Mouse (Mus musculus) frontal cortex, postnatal 36 days (tissue): ENCODE results near the gene Rnf43.

Experiments
- DNase-seq, 2 experiments: peaks; one replicate each; pipeline ENCODE4 v3.0.0; 2022; ENCODE audit warnings: low spot score in 2 of 2

Rnf43 gene

GRCm38 (mm10) chr11:87710262-87710615 is 47.7 kb downstream of the Rnf43 start:
- DNase-seq, result no peak

- DNase-seq, result no peak
These were observed 49.7 kb downstream of the Rnf43 start for GRCm38 (mm10) chr11:87712188-87712587.

GRCm38 (mm10) chr11:87715999-87716398 is 53.5 kb downstream of the Rnf43 start:
- DNase-seq, result no peak

- no peak for DNase-seq
These were observed 57.0 kb downstream of the Rnf43 start for GRCm38 (mm10) chr11:87719526-87719925.

GRCm38 (mm10) chr11:87720324-87720723 is 57.8 kb downstream of the Rnf43 start:
- DNase-seq, result no peak

GRCm38 (mm10) chr11:87720839-87721238 is 58.3 kb downstream of the Rnf43 start:
- DNase-seq, result no peak

GRCm38 (mm10) chr11:87722168-87722567 is 59.6 kb downstream of the Rnf43 start:
- DNase-seq, result no peak

GRCm38 (mm10) chr11:87722891-87723290 is 60.4 kb downstream of the Rnf43 start:
- DNase-seq, result no peak

- no peak for DNase-seq
These were observed 63.0 kb downstream of the Rnf43 start for GRCm38 (mm10) chr11:87725515-87725914.

- no peak for DNase-seq
These were observed 63.5 kb downstream of the Rnf43 start for GRCm38 (mm10) chr11:87725964-87726562.

GRCm38 (mm10) chr11:87727021-87727420 is 64.5 kb downstream of the Rnf43 start:
- DNase-seq, result no peak

- no peak for DNase-seq
These were observed 64.9 kb downstream of the Rnf43 start for GRCm38 (mm10) chr11:87727471-87727870.

- DNase-seq, result no peak
These were observed 66.5 kb downstream of the Rnf43 start for GRCm38 (mm10) chr11:87728850-87729592.

- DNase-seq, result no peak
These were observed 67.2 kb downstream of the Rnf43 start for GRCm38 (mm10) chr11:87729593-87730185.

GRCm38 (mm10) chr11:87730652-87731310 is 68.3 kb downstream of the Rnf43 start:
- no peak for DNase-seq

- no peak for DNase-seq
These were observed 71.8 kb downstream of the Rnf43 start for GRCm38 (mm10) chr11:87734346-87734745.

GRCm38 (mm10) chr11:87735691-87736090 is 73.2 kb downstream of the Rnf43 start:
- no peak for DNase-seq

GRCm38 (mm10) chr11:87736647-87737134 is 74.2 kb downstream of the Rnf43 start:
- DNase-seq, result peak; percentile 45 to 58

- DNase-seq, result peak; percentile 90 to 91
These were observed 74.7 kb downstream of the Rnf43 start, which contains the start of gene Supt4a for GRCm38 (mm10) chr11:87737175-87737740. Supt4a (plus strand) TSS chr11:87737552.

GRCm38 (mm10) chr11:87743691-87744090 is 81.2 kb downstream of the Rnf43 start:
- DNase-seq, result no peak

- DNase-seq, result no peak
These were observed 82.4 kb downstream of the Rnf43 start for GRCm38 (mm10) chr11:87744964-87745363.
